Mouse (Mus musculus): ENCODE data around the gene Cgref1. TPM values are rescaled to one million over a fixed set of nuclear protein-coding genes. Genes with fewer than 3 reads are reported as not detected.

The Cgref1 gene
- total RNA-seq (2021) = under 1 TPM; 0.59 to 0.84 TPM
- long read RNA-seq, experiment 1, partial matches to known transcripts = 0 of 1 reads
- long read RNA-seq, experiment 1, other reads (novel, unspliced or antisense) = 0 of 1 reads
- long read RNA-seq, experiment 2, partial matches to known transcripts = 1 of 1 reads
- long read RNA-seq, experiment 2, other reads (novel, unspliced or antisense) = 0 of 1 reads

DNA sequence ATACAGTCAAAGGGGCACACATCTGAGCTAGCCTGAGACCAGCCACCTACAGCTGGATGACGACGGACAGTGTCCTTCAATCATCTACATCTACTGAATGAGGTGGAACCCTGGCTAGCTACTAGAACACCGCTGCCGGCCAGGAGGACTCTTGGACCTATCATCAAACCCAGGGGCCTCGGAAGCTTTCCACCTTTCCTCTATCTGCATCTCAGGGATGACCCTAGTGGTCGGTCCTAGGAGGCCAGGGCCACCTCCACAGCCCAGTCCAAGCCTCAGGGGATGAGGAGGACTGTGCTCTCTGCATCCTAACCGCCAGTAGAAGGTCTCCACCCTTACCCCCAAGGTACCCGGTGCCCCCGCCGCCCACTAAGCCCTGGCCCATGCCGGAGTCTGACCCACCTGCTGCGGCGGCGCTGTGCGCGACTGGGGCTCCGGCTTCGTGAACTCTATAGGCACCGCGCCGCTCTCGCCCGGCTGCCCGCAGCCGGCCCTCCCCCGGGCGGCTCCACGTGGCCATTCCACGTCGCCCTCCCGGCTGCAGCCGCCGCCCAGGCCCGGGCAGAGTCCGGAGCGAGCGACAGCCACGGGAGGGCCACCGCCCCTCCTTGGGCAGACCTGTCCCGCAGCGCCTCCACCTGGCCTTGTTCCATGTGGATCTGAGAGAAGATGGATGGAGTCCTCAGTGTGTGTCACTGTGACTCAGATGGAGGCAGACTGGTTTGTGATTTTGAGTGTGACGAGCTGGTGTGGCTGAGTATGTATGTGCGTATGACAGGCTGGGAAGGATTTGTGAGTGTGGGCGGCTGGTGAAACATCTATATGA is at the start of gene Cgref1:
TSS of gene Cgref1 (minus strand) at position 636 of the 826 bp plus-strand sequence.
- peak in 1 of 2 experiments; percentile 63 for DNase-seq

DNA sequence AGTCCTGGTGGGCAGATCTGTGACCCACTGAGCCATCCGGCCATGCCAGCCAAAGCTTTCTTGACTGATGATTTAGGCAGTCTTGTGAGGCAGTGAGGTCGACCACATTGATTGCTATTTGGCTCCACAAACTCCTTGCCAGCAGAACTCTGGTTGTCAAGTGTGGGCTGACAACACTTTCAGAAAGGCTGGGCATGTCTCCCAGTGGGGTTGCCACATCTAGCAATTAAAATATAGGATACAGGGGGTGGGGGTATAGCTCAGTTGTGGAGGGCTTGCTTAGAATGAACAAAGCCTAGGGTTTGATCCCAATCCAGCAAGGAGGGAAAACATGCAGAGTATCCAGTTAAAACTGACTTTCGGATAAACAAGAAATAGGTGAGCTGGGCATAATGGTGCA is 48.7 kb upstream of the Cgref1 start:
- DNase-seq = no peak

- DNase-seq = no peak
These were observed 47.7 kb upstream of the Cgref1 start for GRCm38 (mm10) chr5:30992980-30993676.

DNA sequence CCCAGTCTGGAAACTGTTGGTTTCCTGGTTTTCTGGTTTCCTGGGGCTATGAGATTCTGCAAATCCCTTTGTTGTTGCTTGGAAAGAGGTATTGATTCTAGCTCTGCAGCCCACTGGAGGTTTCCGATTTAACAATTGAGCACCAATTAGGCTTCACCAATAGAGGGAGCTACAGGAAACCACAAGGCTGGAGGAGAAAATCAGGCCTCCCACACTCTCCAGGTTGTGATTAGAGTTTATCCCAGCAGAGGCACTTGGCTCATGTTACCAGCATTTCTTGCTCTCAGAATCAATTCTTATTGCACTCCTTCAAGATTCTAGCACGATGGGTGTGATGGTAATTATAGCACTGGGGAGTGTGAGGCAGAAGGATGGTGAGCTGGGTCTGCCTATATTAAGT is 37.0 kb upstream of the Cgref1 start:
- peak in 1 of 2 experiments; percentile 54 for DNase-seq

DNA sequence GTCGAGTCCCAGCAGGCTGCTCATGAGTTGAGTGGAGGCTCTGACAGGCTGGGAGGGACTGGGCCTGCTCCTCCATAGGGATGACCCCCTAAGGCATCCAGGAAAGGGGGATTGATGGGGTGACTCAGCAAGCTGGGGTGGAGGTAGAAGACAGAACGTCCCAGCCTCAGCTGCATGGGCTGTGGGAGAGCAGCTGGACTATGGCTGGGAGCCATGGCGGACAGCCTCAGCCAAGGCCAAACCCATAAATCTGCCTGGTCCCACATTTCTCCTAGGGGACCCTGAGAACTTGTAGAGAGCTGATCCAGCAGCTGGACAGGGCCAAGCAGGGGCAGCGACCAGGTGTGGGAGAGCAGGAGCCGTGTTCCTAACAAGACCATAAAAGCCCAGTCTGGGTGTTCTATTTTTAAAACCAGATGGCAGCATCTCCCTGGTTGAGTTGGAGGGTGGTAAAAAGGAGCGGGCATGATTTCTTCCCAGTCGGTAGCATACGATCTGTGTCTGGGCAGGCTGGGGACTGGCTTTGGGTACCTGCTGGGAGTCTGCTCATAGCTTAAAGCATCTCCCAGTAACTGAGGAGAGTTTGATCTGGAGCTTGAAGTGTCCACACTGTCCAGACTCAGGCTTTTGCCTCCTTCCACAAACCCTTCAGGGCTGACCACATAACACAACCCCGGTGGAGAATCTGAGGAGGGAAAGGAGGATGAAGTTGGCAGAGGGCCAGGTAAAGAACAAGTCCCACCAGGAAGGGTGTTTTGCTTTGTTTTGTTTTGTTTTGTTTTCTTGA is 29.7 kb upstream of the Cgref1 start:
- DNase-seq = peak; percentile 60 to 75

GRCm38 (mm10) chr5:30969440-30969839 is 24.0 kb upstream of the Cgref1 start:
- DNase-seq = peak; percentile 14 to 38

DNA sequence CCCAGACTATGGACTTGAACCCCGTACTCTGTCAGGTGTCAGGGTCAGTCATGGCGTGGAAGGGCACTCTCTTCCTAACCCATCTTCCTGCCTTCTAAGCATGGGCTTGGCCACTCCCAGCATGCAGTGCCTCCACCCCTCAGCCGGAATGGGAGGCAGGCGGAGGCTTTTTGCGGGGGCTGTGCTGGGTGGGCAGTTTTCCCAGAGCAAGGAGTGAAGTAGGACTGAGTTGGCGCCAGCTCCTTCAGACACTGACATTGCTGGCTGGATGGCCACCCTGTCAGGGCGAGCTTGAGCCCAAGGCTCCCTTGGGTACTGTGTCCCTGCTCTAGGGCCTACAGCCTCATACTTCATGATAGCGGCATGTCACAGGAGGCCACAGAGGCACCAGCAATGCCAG is 23.0 kb upstream of the Cgref1 start, which contains the start of gene Tcf23:
TSS of gene Tcf23 (plus strand) at position 247 of the 400 bp plus-strand sequence.
- peak; percentile 68 to 84 for DNase-seq

DNA sequence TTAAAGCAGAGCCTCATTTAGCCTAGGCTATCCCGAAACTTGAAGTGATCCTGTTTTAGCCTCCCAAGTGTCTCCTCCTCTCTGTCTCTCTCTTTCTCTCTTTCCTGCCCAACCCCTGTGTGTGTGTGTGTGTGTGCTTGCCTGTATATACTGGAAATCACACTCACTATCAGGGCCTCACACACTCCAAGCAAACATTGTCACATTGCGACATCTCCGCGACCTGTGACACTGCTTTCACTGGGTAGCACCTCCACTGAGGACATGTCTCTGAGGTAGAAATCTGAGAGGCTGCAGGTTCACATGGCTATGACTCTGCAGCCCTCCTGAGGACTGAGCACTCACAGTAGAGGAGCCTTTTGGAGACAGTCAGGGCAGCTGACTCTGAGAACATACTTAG is 20.8 kb upstream of the Cgref1 start:
- no peak for DNase-seq

DNA sequence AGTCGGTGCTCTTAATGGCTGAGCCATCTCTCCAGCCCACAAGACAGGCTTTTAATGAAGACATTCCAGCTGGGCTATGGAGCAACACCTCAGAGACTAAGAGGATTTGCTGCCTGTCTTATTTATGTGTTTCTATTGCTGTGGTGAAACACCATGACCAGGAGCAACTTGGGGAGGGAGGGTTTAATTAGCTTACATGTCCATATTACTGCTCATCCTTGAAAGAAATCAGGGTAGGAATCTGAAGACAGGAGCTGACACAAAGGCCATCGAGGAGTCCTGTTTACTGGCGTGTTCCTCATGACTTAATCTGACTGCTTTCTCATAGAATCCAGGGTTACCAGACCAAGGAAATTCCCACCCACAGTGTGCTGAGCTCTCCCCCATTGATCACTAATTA is 18.5 kb upstream of the Cgref1 start:
- DNase-seq = no peak

DNA sequence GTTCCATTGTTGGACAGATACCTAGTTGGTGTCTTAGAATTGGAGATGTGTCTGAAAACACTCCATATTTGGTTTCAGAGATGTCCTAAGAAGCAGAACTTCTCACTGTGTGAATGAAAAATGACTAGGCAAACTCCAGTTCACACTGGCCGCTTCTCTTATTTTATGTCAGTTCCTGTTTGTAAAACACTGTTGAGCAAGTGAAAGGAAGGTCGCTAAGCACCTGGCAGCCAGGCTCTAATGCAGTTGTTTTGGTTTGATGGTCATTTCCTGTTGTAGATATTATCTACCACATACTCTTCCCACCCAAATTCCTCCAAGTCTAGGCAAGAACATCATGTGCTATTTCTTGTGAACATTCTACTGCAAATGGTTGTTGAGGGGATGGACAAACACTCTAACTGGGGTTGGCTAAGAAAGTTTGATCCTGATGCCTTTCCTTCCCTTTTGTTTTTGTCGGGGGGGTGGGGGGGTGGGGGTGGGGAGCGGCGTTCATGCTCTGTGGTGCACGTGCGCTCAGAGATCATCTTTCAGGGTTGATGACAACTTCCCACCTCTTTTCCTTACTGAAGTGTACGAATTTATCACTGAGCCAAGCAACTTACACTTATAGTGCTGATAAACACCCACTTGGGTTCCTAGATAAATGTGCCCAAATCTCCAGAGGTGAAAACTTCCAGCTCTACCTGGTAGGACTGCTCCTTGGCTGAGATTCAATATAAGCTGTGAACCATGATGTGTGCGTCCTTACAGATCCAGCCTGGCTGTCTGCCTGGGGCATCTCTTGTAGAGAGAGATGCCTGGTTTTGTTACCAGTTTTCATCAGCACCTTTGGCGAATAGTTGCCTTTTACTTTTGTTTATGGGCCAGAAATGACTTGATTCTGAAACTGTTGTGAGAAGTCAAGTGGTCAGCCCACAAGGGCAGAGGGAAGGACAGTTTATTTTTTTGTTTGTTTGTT is 16.4 kb upstream of the Cgref1 start:
- DNase-seq = peak; percentile 29 to 70

- DNase-seq = peak in 1 of 2 experiments; percentile 11
These were observed 15.4 kb upstream of the Cgref1 start for GRCm38 (mm10) chr5:30960814-30961213.

GRCm38 (mm10) chr5:30959966-30960501 is 14.6 kb upstream of the Cgref1 start, which contains the start of gene Preb:
Preb (minus strand) TSS chr5:30960361.
- peak; percentile 98 to 99 for DNase-seq

- DNase-seq = peak in 1 of 2 experiments; percentile 24
These were observed 13.9 kb upstream of the Cgref1 start for GRCm38 (mm10) chr5:30959198-30959854.

GRCm38 (mm10) chr5:30957891-30958290 is 12.5 kb upstream of the Cgref1 start:
- DNase-seq = no peak

DNA sequence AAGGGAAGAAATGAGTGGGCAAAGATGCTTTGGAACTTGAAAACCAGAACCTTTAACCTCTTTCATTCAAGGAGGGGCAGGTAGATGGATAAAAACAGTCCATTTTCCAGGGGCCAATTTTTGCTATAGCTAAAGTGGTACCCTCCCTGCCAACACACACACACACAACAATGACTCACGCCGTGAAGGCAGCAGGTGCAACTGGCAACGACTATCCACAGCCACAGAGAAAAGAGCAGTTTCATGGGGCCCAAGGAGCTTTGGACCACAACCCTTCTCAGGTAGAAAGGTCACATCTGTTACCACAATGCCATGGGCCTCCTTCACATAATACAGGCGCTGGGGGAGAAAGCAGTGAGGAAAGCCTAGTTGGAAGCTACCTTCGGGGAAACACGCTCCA is 10.4 kb upstream of the Cgref1 start:
- DNase-seq = no peak

- DNase-seq = no peak
These were observed 9.2 kb upstream of the Cgref1 start for GRCm38 (mm10) chr5:30954556-30954955.

DNA sequence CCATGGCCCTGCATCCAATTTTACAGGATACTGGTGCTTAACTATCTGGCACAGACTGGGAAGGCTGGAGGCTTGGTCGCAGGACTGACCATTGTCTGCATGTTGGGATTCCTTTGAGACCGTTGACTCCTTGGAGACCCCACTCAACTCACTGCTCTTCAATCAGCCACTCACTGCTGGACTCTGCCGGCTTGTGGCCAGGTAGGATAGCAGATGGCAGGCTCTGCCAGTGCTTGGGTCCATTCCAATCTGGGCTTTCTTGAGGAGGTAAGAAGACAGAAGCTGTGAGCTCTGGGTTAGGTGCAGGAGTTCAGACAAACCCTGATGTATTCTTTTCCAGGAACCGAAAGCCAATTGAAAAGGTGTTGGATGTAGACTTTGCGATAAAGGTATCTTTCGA is 8.7 kb upstream of the Cgref1 start:
- DNase-seq = no peak

DNA sequence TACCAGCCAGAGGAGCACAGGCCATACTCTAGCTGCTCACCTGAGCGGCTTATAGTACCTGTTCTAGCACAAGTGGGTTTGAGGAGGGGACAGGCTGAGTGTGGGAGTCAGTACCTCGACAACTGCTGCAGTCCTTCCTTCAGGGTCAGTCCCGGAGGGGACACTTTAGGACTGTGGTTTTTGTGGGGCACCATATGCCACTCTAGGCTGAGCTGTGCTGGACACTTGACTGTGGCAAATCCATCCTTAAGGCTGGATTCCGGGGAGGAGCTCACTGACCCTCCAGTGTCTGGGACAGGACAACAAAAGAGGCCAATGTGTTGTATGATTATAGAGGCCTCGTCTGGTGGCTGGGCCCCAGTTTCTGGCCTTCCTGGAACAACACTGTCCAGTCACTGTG is 7.2 kb upstream of the Cgref1 start:
- DNase-seq = no peak

DNA sequence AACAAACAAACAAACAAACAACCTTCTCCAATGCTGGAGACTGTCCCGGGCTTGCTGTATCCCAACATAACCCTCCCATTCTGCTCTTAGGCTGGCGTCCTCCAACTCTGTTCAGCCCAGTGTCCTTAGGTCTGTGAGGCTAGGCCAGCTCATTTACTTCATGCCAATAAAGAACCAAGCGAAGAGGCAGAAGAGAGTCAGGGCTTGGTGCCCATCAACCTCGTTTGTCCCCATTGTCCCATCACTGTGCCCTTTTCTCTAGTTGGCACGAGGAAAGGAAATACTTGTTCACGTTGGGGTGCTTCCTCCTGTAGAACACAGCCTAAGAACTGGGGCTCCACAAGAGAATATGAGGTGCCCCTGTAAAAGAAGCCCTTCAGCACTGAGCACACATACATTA is 6.3 kb upstream of the Cgref1 start:
- DNase-seq = peak in 1 of 2 experiments; percentile 58

- peak in 1 of 2 experiments; percentile 63 for DNase-seq
These were observed 5.5 kb upstream of the Cgref1 start for GRCm38 (mm10) chr5:30950922-30951321.
